Mouse (Mus musculus) spleen, postnatal 14 days (tissue): Measurements from ENCODE around the gene Gm9972.

Source experiments
- DNase-seq, 2 experiments: peaks; one replicate each; pipeline ENCODE4 v3.0.0; 2021 to 2022; ENCODE audit warnings: low spot score in 2 of 2

Gm9972 gene

GRCm38 (mm10) chr11:43035446-43035845, at the start of gene Gm9972:
Gene Gm9972 (plus strand): TSS chr11:43035746.
- DNase-seq = no peak

GRCm38 (mm10) chr11:42999188-42999587, 36.4 kb upstream of the Gm9972 start:
- no peak for DNase-seq

GRCm38 (mm10) chr11:43011941-43012340, 23.6 kb upstream of the Gm9972 start:
- no peak for DNase-seq

- no peak for DNase-seq
Observed at GRCm38 (mm10) chr11:43012980-43013379, 22.6 kb upstream of the Gm9972 start.

- DNase-seq = no peak
Observed at GRCm38 (mm10) chr11:43023109-43023688, 12.3 kb upstream of the Gm9972 start.

GRCm38 (mm10) chr11:43029813-43030212, 5.7 kb upstream of the Gm9972 start:
- DNase-seq = no peak

- DNase-seq = no peak
Observed at GRCm38 (mm10) chr11:43032141-43032540, 3.4 kb upstream of the Gm9972 start.

GRCm38 (mm10) chr11:43045871-43046548, 10.5 kb downstream of the Gm9972 start:
- no peak for DNase-seq

GRCm38 (mm10) chr11:43049363-43049762, 13.8 kb downstream of the Gm9972 start:
- DNase-seq = no peak

GRCm38 (mm10) chr11:43054972-43055371, 19.4 kb downstream of the Gm9972 start:
- DNase-seq = no peak

GRCm38 (mm10) chr11:43059437-43059970, 24.0 kb downstream of the Gm9972 start:
- no peak for DNase-seq

GRCm38 (mm10) chr11:43062286-43062685, 26.7 kb downstream of the Gm9972 start:
- DNase-seq = no peak

- DNase-seq = no peak
Observed at GRCm38 (mm10) chr11:43086309-43087050, 50.9 kb downstream of the Gm9972 start.
